In genomic region chr17:46073730-46074301, GRCm38 (mm10) we compare ENCODE assay signal across 8 mouse cellular contexts. TPM values are rescaled to one million over a fixed set of nuclear protein-coding genes. Genes with fewer than 3 reads are reported as not detected.
DNase-seq lines count a peak whose midpoint lies in the region; ATAC-seq lines count a peak whose summit lies in the region.

No protein-coding gene starts in this region.

- H3K9ac ChIP-seq in liver, embryonic 11.5 days (ENCODE audit: low read depth, low read length), result peak overlapping the region; percentile 46; the same call in 1 of the 2 replicates

- peak; percentile 16 for DNase-seq in right cerebral cortex, postnatal 14 days
- no peak for DNase-seq in right cerebral cortex, postnatal 36 days (ENCODE audit: low spot score in 2 of 2)
- peak; percentile 23 for DNase-seq in cerebellum, adult 11 months
- peak; percentile 74 to 79 for DNase-seq in heart, adult 18-20 months
- DNase-seq in kidney, adult 11 months, result peak; percentile 68
- peak; percentile 82 for DNase-seq in liver, embryonic 11.5 days (ENCODE audit: low spot score)
- DNase-seq in urinary bladder, postnatal 36 days (ENCODE audit: low spot score in 2 of 2), result peak; percentile 91 to 93

- peak; percentile 74 for ATAC-seq in liver, embryonic 11.5 days (replicated peaks; ENCODE audit: low FRiP score)
- peak; percentile 90 for ATAC-seq in neutrophil, adult 5-6 weeks (ENCODE audit: extremely low read depth, insufficient number of reproducible peaks, low FRiP score, poor library complexity, severe bottlenecking)

- H3K36me3 ChIP-seq in liver, embryonic 11.5 days (ENCODE audit: control insufficient read depth, insufficient read depth, low read length), result no peaks in the 10 kb centered on the region

- 0 out of 2 replicates have a peak overlapping the region, but pooled peaks have one; percentile 26 for H3K27ac ChIP-seq in liver, embryonic 11.5 days (ENCODE audit: low read depth, low read length)

- no peaks in the 10 kb centered on the region for H3K9me3 ChIP-seq in liver, embryonic 11.5 days (ENCODE audit: control insufficient read depth, low read length)

- H3K27me3 ChIP-seq in liver, embryonic 11.5 days (replicated peaks; ENCODE audit: control insufficient read depth, insufficient read depth, low read length), result no peaks in the 10 kb centered on the region

- peak overlapping the region; percentile 62 for H3K4me2 ChIP-seq in liver, embryonic 11.5 days

- peaks cover 15% of the 10 kb centered on the region for H3K4me1 ChIP-seq in liver, embryonic 11.5 days (replicated peaks; ENCODE audit: control insufficient read depth, insufficient read depth, low read length)

- WGBS in liver, embryonic 11.5 days, result 19% methylated on average over 23 of the region's 23 CpGs

- H3K4me3 ChIP-seq in liver, embryonic 11.5 days (ENCODE audit: low read depth, low read length), result peak overlapping the region; percentile 25

RNA-seq across cellular contexts. Expression of gene Mrps18a, which starts 37.0 kb away (rescaled TPM):
- 100 to 1,000 TPM; 143 to 145 TPM for total RNA-seq in heart, adult 18-20 months (2021)
- 141 and 143 TPM in 2 replicates for polyA plus RNA-seq in liver, embryonic 11.5 days (2014; fragmentation: Nextera tagmentation; extraction: Ambion mirVana)
- total RNA-seq in neutrophil, adult 5-6 weeks (2017), result 20.1 and 23.6 TPM in 2 replicates

RNA-seq across cellular contexts. Expression of gene Vegfa, which starts 41.6 kb away (rescaled TPM):
- total RNA-seq in heart, adult 18-20 months (2021), result 100 to 1,000 TPM; 233 to 240 TPM
- 3.4 and 4.6 TPM in 2 replicates for polyA plus RNA-seq in liver, embryonic 11.5 days (2014; fragmentation: Nextera tagmentation; extraction: Ambion mirVana)
- total RNA-seq in neutrophil, adult 5-6 weeks (2017), result 19.5 and 23.0 TPM in 2 replicates

Comparison
In these comparisons a context has a peak if more than half of its experiments do, and no peak if none do; other contexts are left out.
1. DNase-seq: peak in right cerebral cortex, postnatal 14 days (single experiment), cerebellum, adult 11 months (single experiment), heart, adult 18-20 months (2 of 2), kidney, adult 11 months (single experiment), liver, embryonic 11.5 days (single experiment) and urinary bladder, postnatal 36 days (2 of 2); none in right cerebral cortex, postnatal 36 days (0 of 2).